Mouse (Mus musculus): ENCODE measurements around the gene Tomm70a.

DNA sequence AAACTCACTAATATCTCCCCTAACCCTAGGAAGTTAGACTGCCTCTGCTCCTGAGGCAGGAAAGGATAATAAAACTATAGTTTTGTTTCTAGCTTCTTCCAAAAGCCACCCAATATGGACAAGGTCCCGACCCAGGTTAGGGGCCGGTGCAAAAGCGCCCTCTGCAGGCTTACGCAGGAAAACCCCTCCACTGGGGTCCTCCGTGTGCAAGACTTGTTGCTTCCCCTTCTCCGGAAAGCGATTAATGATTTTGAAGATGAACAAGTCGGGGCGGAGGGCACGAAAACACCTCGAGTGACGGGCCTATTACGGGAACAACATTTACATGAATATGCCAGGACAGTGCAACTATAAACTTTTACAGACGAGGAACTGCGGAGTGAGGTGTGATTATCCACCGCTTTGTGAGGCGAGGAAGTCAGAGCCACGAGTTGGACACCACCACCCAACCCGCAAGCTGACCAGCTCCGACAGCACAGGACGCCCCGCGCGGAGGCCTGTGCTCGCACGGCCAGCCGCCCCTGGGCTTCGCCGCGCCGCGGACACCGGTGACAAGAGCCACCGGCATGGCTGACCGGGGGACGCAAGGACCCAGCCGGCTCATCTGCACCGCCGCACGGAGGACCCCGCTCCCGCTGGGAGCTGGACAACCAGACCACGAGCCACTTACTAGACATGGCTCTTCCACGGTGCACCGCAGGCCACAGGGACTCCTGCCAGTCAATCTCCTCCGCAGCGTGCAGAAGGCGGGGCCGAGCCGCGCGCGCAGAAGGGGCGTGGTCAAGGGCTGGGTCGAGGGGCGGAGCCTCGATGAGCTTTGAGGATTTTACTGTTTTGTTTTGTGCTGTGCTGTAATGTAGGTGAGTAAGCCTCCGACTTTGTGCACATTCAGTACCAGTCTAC lies 45.4 kb downstream of the Tomm70a start, which contains the start of gene Nit2:
- TF ChIP-seq CTCF (IDR thresholded peaks at IDR 0.05; ENCODE audit: control insufficient read depth, insufficient read depth, insufficient replicate concordance, low read depth, low read length) (peak; percentile 55; the same call in 1 of the 2 replicates), POLR2A (IDR thresholded peaks at IDR 0.05; ENCODE audit: control insufficient read depth, low read depth, low read length) (peak; percentile 34; the same call in 1 of the 2 replicates)

Measured in testis, adult 2 months (tissue).